Mouse (Mus musculus) neural tube, embryonic 14.5 days (tissue): ENCODE measurements around the gene Syne1. TPM values are rescaled to one million over a fixed set of nuclear protein-coding genes. Genes with fewer than 3 reads are reported as not detected.

Source experiments
- ATAC-seq: fragments of 200-750 bp; cut with Nextera tagmentation; 2 replicates; pipeline ENCODE4 v1.8.0; 2017; ENCODE audit warnings: low read depth, mild to moderate bottlenecking, moderate TSS enrichment, moderate library complexity
- H3K27ac ChIP-seq: fragments of 300-500 bp; sonication (generic); 2 replicates; pipeline ENCODE4 v1.5.1; 2014; ENCODE audit warnings: low read depth, mild to moderate bottlenecking, control low read depth, low read length, moderate library complexity, mixed read lengths
- H3K27me3 ChIP-seq: fragments of 300-500 bp; sonication (generic); 2 replicates; pipeline ENCODE4 v1.6.1; 2014; ENCODE audit warnings: low read length; ENCODE audit not compliant: control insufficient read depth, insufficient read depth
- H3K36me3 ChIP-seq: fragments of 300-500 bp; sonication (generic); 2 replicates; pipeline ENCODE4 v1.6.1; 2014; ENCODE audit warnings: low read length, mixed read lengths; ENCODE audit not compliant: control insufficient read depth, insufficient read depth
- H3K4me1 ChIP-seq: fragments of 300-500 bp; sonication (generic); 2 replicates; pipeline ENCODE4 v1.6.1; 2014; ENCODE audit warnings: low read length; ENCODE audit not compliant: control insufficient read depth, insufficient read depth
- H3K4me2 ChIP-seq: fragments of 300-500 bp; sonication (generic); 2 replicates; pipeline ENCODE4 v1.6.1; 2014; ENCODE audit warnings: mild to moderate bottlenecking, low read depth, low read length, control low read depth
- H3K4me3 ChIP-seq: fragments of 300-500 bp; sonication (generic); 2 replicates; pipeline ENCODE4 v1.5.1; 2014; ENCODE audit warnings: low read depth, low read length, control low read depth, mixed read lengths
- H3K9ac ChIP-seq: fragments of 300-500 bp; sonication (generic); replicated peaks from 2 replicates; pipeline ENCODE4 v1.6.1; 2014; ENCODE audit warnings: low read depth, mild to moderate bottlenecking, control low read depth, low read length, mixed read lengths
- H3K9me3 ChIP-seq: fragments of 300-500 bp; sonication (generic); 2 replicates; pipeline ENCODE4 v1.6.1; 2016; ENCODE audit warnings: low read length; ENCODE audit not compliant: control insufficient read depth
- WGBS: fragments of 180-500 bp; shearing (Covaris S2); extraction: QIAGEN DNeasy Blood & Tissue Kit; methylation state at CpG from one replicate; pipeline ENCODE4 v1.1.7; 2014; 5-methylcytosine and 5-hydroxymethylcytosine counted together
- polyA plus RNA-seq: library from polyadenylated mRNA; unstranded; fragments of >200 nt; fragmentation: Nextera tagmentation; extraction: Ambion mirVana; gene quantifications from 2 replicates; pipeline ENCODE4 v1.2.1, GENCODE M21; 2014

Gene Syne1
- polyA plus RNA-seq, 1 experiment from 2014 or later: 29.5 TPM

GRCm38 (mm10) chr10:5437766-5438165, 113.5 kb downstream of the Syne1 start:
- no peak for ATAC-seq
- no peak overlapping the region for H3K27ac ChIP-seq
- H3K9ac ChIP-seq: no peak overlapping the region
- no peak overlapping the region for H3K4me3 ChIP-seq
- no peaks in the 10 kb centered on the region for H3K4me1 ChIP-seq
- H3K36me3 ChIP-seq: no peaks in the 10 kb centered on the region
- H3K27me3 ChIP-seq: no peaks in the 10 kb centered on the region
- H3K4me2 ChIP-seq: no peak overlapping the region
- H3K9me3 ChIP-seq: no peaks in the 10 kb centered on the region
- 94% methylated on average over 2 of the region's 2 CpGs for WGBS

GRCm38 (mm10) chr10:5423984-5424383, 127.3 kb downstream of the Syne1 start:
- Histone ChIP-seq H3K9ac (no peak overlapping the region), H3K9me3 (no peaks in the 10 kb centered on the region), H3K27me3 (no peaks in the 10 kb centered on the region), H3K4me3 (no peak overlapping the region), H3K27ac (no peak overlapping the region), H3K4me2 (no peak overlapping the region), H3K36me3 (no peaks in the 10 kb centered on the region), H3K4me1 (no peaks in the 10 kb centered on the region)
- ATAC-seq: no peak
- WGBS: 83% methylated on average over 4 of the region's 4 CpGs

GRCm38 (mm10) chr10:5415730-5416129, 135.6 kb downstream of the Syne1 start:
- H3K27ac ChIP-seq: no peak overlapping the region
- H3K4me2 ChIP-seq: no peak overlapping the region
- WGBS: 93% methylated on average over 3 of the region's 3 CpGs
- H3K27me3 ChIP-seq: no peaks in the 10 kb centered on the region
- no peak for ATAC-seq
- H3K36me3 ChIP-seq: no peaks in the 10 kb centered on the region
- H3K4me1 ChIP-seq: no peaks in the 10 kb centered on the region
- no peaks in the 10 kb centered on the region for H3K9me3 ChIP-seq
- H3K9ac ChIP-seq: no peak overlapping the region
- no peak overlapping the region for H3K4me3 ChIP-seq

- no peak for ATAC-seq
- 77% methylated on average over 6 of the region's 6 CpGs for WGBS
- H3K4me1 ChIP-seq: no peaks in the 10 kb centered on the region
- H3K9ac ChIP-seq: no peak overlapping the region
- no peak overlapping the region for H3K4me3 ChIP-seq
- H3K4me2 ChIP-seq: no peak overlapping the region
- no peaks in the 10 kb centered on the region for H3K9me3 ChIP-seq
- no peak overlapping the region for H3K27ac ChIP-seq
- H3K27me3 ChIP-seq: no peaks in the 10 kb centered on the region
- H3K36me3 ChIP-seq: no peaks in the 10 kb centered on the region
Observed at GRCm38 (mm10) chr10:5384131-5384776, 167.0 kb downstream of the Syne1 start.

GRCm38 (mm10) chr10:5381536-5381935, 169.7 kb downstream of the Syne1 start:
- Histone ChIP-seq H3K27ac (no peak overlapping the region), H3K27me3 (no peaks in the 10 kb centered on the region), H3K9ac (no peak overlapping the region), H3K36me3 (no peaks in the 10 kb centered on the region), H3K4me3 (no peak overlapping the region), H3K9me3 (no peaks in the 10 kb centered on the region), H3K4me2 (no peak overlapping the region), H3K4me1 (no peaks in the 10 kb centered on the region)
- WGBS: 91% methylated on average over 4 of the region's 4 CpGs
- no peak for ATAC-seq

- H3K9me3 ChIP-seq: no peaks in the 10 kb centered on the region
- no peak overlapping the region for H3K4me3 ChIP-seq
- no peaks in the 10 kb centered on the region for H3K27me3 ChIP-seq
- H3K36me3 ChIP-seq: no peaks in the 10 kb centered on the region
- H3K9ac ChIP-seq: no peak overlapping the region
- H3K27ac ChIP-seq: no peak overlapping the region
- WGBS: 75% methylated on average over 2 of the region's 2 CpGs
- no peak overlapping the region for H3K4me2 ChIP-seq
- no peak for ATAC-seq
- H3K4me1 ChIP-seq: no peaks in the 10 kb centered on the region
Observed at GRCm38 (mm10) chr10:5378969-5379368, 172.3 kb downstream of the Syne1 start.

- Histone ChIP-seq H3K9ac (no peak overlapping the region), H3K4me2 (no peak overlapping the region), H3K36me3 (no peaks in the 10 kb centered on the region), H3K27ac (no peak overlapping the region), H3K27me3 (no peaks in the 10 kb centered on the region), H3K4me3 (no peak overlapping the region), H3K4me1 (no peaks in the 10 kb centered on the region), H3K9me3 (no peaks in the 10 kb centered on the region)
- 77% methylated on average over 4 of the region's 4 CpGs for WGBS
- ATAC-seq: no peak
Observed at GRCm38 (mm10) chr10:5369599-5369998, 181.7 kb downstream of the Syne1 start.

- WGBS: 63% methylated on average over 6 of the region's 6 CpGs
- ATAC-seq: no peak
- H3K27me3 ChIP-seq: no peaks in the 10 kb centered on the region
- no peak overlapping the region for H3K4me2 ChIP-seq
- no peak overlapping the region for H3K9ac ChIP-seq
- H3K36me3 ChIP-seq: no peaks in the 10 kb centered on the region
- H3K27ac ChIP-seq: no peak overlapping the region
- no peaks in the 10 kb centered on the region for H3K4me1 ChIP-seq
- H3K9me3 ChIP-seq: no peaks in the 10 kb centered on the region
- H3K4me3 ChIP-seq: no peak overlapping the region
Observed at GRCm38 (mm10) chr10:5368266-5368665, 183.0 kb downstream of the Syne1 start.

GRCm38 (mm10) chr10:5367465-5368011, 183.7 kb downstream of the Syne1 start:
- H3K27ac ChIP-seq: no peak overlapping the region
- H3K9ac ChIP-seq: no peak overlapping the region
- no peak for ATAC-seq
- no peak overlapping the region for H3K4me3 ChIP-seq
- H3K4me1 ChIP-seq: no peaks in the 10 kb centered on the region
- H3K27me3 ChIP-seq: no peaks in the 10 kb centered on the region
- no peak overlapping the region for H3K4me2 ChIP-seq
- no peaks in the 10 kb centered on the region for H3K9me3 ChIP-seq
- WGBS: 78% methylated on average over 12 of the region's 12 CpGs
- no peaks in the 10 kb centered on the region for H3K36me3 ChIP-seq
